Mouse (Mus musculus) ES-Bruce4 (cell line): ENCODE results near the gene Ssr2.

Source experiments
- CTCF ChIP-seq: IDR thresholded peaks from one replicate; pipeline ENCODE4 v1.8.1; 2011; ENCODE audit warnings: low read depth, low read length
- EP300 ChIP-seq: IDR thresholded peaks from 2 replicates; pipeline ENCODE4 v1.6.1; 2011; ENCODE audit warnings: low read depth, low read length; ENCODE audit not compliant: insufficient read depth
- POLR2A ChIP-seq: IDR thresholded peaks from one replicate; pipeline ENCODE4 v1.8.1; 2011; ENCODE audit warnings: low read length; ENCODE audit not compliant: insufficient read depth

DNA sequence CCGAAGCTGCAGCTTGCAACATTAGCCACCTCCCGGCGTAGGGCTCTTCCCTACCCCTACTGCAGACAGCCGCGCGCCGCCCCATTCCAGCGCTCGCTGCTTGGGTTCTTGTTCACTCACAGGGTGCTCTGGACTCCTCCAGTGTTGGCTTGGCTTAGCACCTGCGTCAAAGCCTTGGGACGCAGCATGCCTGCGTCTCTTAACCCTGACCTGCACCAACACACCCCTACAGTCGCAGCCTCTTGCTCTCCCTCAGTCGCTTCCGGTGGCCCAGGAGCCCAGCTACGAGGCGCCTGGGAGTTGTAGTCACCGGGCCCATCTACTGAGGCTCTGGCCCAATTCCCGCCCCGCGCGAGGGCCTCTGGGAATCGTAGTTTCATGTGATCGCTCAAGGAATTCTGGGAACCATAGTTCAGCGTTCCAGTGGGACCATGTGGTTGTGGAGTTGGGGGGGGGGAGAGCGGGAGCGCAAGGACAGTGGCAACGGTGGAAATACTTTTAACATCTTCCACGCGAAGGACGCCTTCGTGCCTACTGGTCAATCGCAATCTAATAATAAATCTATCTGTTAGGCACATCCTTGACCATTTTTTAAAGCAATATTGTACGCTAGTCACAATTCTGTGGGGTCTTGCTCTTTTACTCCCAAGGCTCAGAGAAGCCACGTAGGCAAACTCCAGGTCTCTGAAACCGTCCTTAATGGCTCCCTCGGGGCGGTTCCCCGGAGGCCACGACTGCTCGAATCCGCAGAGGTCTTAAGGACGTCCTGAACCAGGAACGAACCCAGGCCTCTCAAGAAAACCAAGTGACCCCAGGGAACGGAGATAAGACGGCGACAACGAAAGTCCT is 22.8 kb upstream of the Ssr2 start, which contains the start of gene Lamtor2:
- peak; percentile 52 for TF ChIP-seq POLR2A
- no peak for TF ChIP-seq CTCF
- TF ChIP-seq EP300, result 0 out of 2 replicates have a peak, but pooled peaks have one; percentile 48
